Mouse (Mus musculus): ENCODE measurements around the gene Ism1.

DNA sequence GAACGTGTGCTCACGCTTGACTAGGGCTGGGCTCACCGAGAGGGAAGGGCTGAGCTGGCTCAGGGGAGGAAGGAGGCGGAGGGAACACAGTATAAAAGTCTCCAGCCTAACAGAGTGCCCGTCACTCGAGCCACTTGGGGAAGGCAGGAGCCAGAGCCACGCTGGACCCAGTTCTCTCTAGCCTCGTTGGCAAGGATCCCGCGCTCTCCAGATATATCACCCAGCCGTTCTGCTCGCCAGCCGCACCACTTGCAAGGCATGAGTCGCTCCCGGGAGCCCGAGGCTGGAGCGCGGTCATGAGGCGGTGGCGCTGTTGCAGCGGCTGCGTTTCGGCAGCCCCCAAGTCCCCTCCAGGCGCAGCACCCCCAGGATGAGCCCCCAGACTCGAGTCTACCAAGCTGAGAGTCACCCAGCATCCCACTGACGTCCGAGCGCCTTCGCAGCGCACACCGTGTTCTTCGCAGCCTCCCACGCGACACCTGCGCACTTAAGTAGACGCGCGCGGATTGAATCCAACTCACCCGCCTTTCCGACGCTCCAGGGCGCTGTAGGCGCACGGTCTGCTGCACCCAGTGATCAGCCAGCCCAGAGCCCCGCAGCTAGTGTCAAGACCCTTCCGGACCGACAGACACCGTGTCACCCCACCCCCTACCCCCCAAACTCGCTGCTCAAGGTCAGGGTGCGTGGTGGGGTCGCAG is 764 bp upstream of the Ism1 start:
- TF ChIP-seq POLR2A (IDR thresholded peaks at IDR 0.05; ENCODE audit: borderline replicate concordance, extremely low read depth, insufficient read depth, insufficient read length, poor library complexity, severe bottlenecking) = no peak
- TF ChIP-seq CTCF (IDR thresholded peaks at IDR 0.05; ENCODE audit: borderline replicate concordance, extremely low read depth, insufficient read depth, insufficient read length) = no peak

Measured in brain, embryonic 14.5 days (tissue).